Mouse (Mus musculus) forebrain, embryonic 16.5 days (tissue): ENCODE results near the gene Ica1. TPM values are rescaled to one million over a fixed set of nuclear protein-coding genes. Genes with fewer than 3 reads are reported as not detected.

Experiments used
- ATAC-seq: fragments of 200-750 bp; cut with Nextera tagmentation; 2 replicates; pipeline ENCODE4 v1.8.0; 2017; ENCODE audit warnings: mild to moderate bottlenecking, moderate library complexity
- H3K27ac ChIP-seq: fragments of 300-500 bp; sonication (generic); 2 replicates; pipeline ENCODE4 v1.5.1; 2014; ENCODE audit warnings: low read length, control low read depth
- H3K27me3 ChIP-seq: fragments of 300-500 bp; sonication (generic); replicated peaks from 2 replicates; pipeline ENCODE4 v1.6.1; 2014; ENCODE audit warnings: low read length; ENCODE audit not compliant: control insufficient read depth, insufficient read depth
- H3K36me3 ChIP-seq: fragments of 300-500 bp; sonication (generic); 2 replicates; pipeline ENCODE4 v1.6.1; 2014; ENCODE audit not compliant: control insufficient read depth, insufficient read depth
- H3K4me1 ChIP-seq: fragments of 300-500 bp; sonication (generic); replicated peaks from 2 replicates; pipeline ENCODE4 v1.6.1; 2014; ENCODE audit warnings: low read length; ENCODE audit not compliant: control insufficient read depth, insufficient read depth
- H3K4me2 ChIP-seq: fragments of 300-500 bp; sonication (generic); 2 replicates; pipeline ENCODE4 v1.6.1; 2014; ENCODE audit warnings: mild to moderate bottlenecking, low read length, control low read depth
- H3K4me3 ChIP-seq: fragments of 300-500 bp; sonication (generic); replicated peaks from 2 replicates; pipeline ENCODE4 v1.5.1; 2014; ENCODE audit warnings: mild to moderate bottlenecking, low read length, control low read depth
- H3K9ac ChIP-seq: fragments of 300-500 bp; sonication (generic); replicated peaks from 2 replicates; pipeline ENCODE4 v1.6.1; 2014; ENCODE audit warnings: low read depth, low read length, control low read depth
- H3K9me3 ChIP-seq: fragments of 300-500 bp; sonication (generic); 2 replicates; pipeline ENCODE4 v1.6.1; 2016; ENCODE audit warnings: low read length; ENCODE audit not compliant: control insufficient read depth
- WGBS: fragments of 180-500 bp; shearing (Covaris S2); extraction: QIAGEN DNeasy Blood & Tissue Kit; methylation state at CpG from one replicate; pipeline ENCODE4 v1.1.7; 2014; 5-methylcytosine and 5-hydroxymethylcytosine counted together
- polyA plus RNA-seq: library from polyadenylated mRNA; unstranded; fragments of >200 nt; fragmentation: Nextera tagmentation; extraction: Ambion mirVana; gene quantifications from 2 replicates; pipeline ENCODE4 v1.2.1, GENCODE M21; 2015

Ica1 gene
- polyA plus RNA-seq, 1 experiment from 2014 or later: 55.6 TPM

GRCm38 (mm10) chr6:8752984-8753722 lies 25.1 kb downstream of the Ica1 start:
- 77% methylated on average over 6 of the region's 6 CpGs for WGBS
- no peak for ATAC-seq

GRCm38 (mm10) chr6:8744886-8745285 lies 33.4 kb downstream of the Ica1 start:
- Histone ChIP-seq H3K27ac (no peak overlapping the region), H3K9ac (no peak overlapping the region), H3K9me3 (no peaks in the 10 kb centered on the region), H3K27me3 (no peaks in the 10 kb centered on the region), H3K4me2 (no peak overlapping the region), H3K4me3 (no peak overlapping the region), H3K36me3 (no peaks in the 10 kb centered on the region), H3K4me1 (no peaks in the 10 kb centered on the region)
- no peak for ATAC-seq
- 66% methylated on average over 7 of the region's 7 CpGs for WGBS

More at GRCm38 (mm10) chr6:8752984-8753722, 25.1 kb downstream of the Ica1 start:
- no peak overlapping the region for H3K4me3 ChIP-seq
- no peak overlapping the region for H3K4me2 ChIP-seq
- no peak overlapping the region for H3K27ac ChIP-seq
- H3K4me1 ChIP-seq: no peaks in the 10 kb centered on the region
- H3K9me3 ChIP-seq: no peaks in the 10 kb centered on the region
- H3K27me3 ChIP-seq: no peaks in the 10 kb centered on the region
- no peak overlapping the region for H3K9ac ChIP-seq
- 0 out of 2 replicates have a peak, but pooled peaks cover 4% of the 10 kb centered on the region for H3K36me3 ChIP-seq

- no peak for ATAC-seq
- H3K4me1 ChIP-seq: no peaks in the 10 kb centered on the region
- H3K27ac ChIP-seq: no peak overlapping the region
- no peak overlapping the region for H3K4me2 ChIP-seq
- no peaks in the 10 kb centered on the region for H3K36me3 ChIP-seq
- no peaks in the 10 kb centered on the region for H3K9me3 ChIP-seq
- no peak overlapping the region for H3K9ac ChIP-seq
- H3K27me3 ChIP-seq: no peaks in the 10 kb centered on the region
- H3K4me3 ChIP-seq: no peak overlapping the region
- WGBS: 95% methylated on average over 4 of the region's 4 CpGs
Measured at GRCm38 (mm10) chr6:8744273-8744785, 34.0 kb downstream of the Ica1 start.

- H3K9me3 ChIP-seq: no peaks in the 10 kb centered on the region
- no peaks in the 10 kb centered on the region for H3K27me3 ChIP-seq
- WGBS: 25% methylated on average over 3 of the region's 3 CpGs
- H3K4me2 ChIP-seq: no peak overlapping the region
- H3K4me3 ChIP-seq: no peak overlapping the region
- H3K27ac ChIP-seq: no peak overlapping the region
- no peak overlapping the region for H3K9ac ChIP-seq
- no peaks in the 10 kb centered on the region for H3K4me1 ChIP-seq
- H3K36me3 ChIP-seq: no peaks in the 10 kb centered on the region
- ATAC-seq: no peak
Measured at GRCm38 (mm10) chr6:8742449-8742848, 35.8 kb downstream of the Ica1 start.

GRCm38 (mm10) chr6:8741659-8742058 lies 36.6 kb downstream of the Ica1 start:
- Histone ChIP-seq H3K9ac (no peak overlapping the region), H3K4me1 (no peaks in the 10 kb centered on the region), H3K27ac (no peak overlapping the region), H3K36me3 (no peaks in the 10 kb centered on the region), H3K9me3 (no peaks in the 10 kb centered on the region), H3K4me3 (no peak overlapping the region), H3K4me2 (no peak overlapping the region), H3K27me3 (no peaks in the 10 kb centered on the region)
- 13% methylated on average over 1 of the region's 1 CpGs for WGBS
- no peak for ATAC-seq

GRCm38 (mm10) chr6:8740092-8740491 lies 38.2 kb downstream of the Ica1 start:
- Histone ChIP-seq H3K9me3 (no peaks in the 10 kb centered on the region), H3K4me3 (no peak overlapping the region), H3K27ac (no peak overlapping the region), H3K36me3 (no peaks in the 10 kb centered on the region), H3K4me2 (no peak overlapping the region), H3K27me3 (no peaks in the 10 kb centered on the region), H3K4me1 (peaks cover 4% of the 10 kb centered on the region), H3K9ac (no peak overlapping the region)
- ATAC-seq: no peak
- 65% methylated on average over 2 of the region's 2 CpGs for WGBS

- no peak for ATAC-seq
- no peak overlapping the region for H3K9ac ChIP-seq
- H3K4me2 ChIP-seq: no peak overlapping the region
- no peaks in the 10 kb centered on the region for H3K36me3 ChIP-seq
- peaks cover 4% of the 10 kb centered on the region for H3K4me1 ChIP-seq
- H3K27me3 ChIP-seq: no peaks in the 10 kb centered on the region
- H3K9me3 ChIP-seq: no peaks in the 10 kb centered on the region
- WGBS: 74% methylated on average over 4 of the region's 4 CpGs
- H3K27ac ChIP-seq: no peak overlapping the region
- H3K4me3 ChIP-seq: no peak overlapping the region
Measured at GRCm38 (mm10) chr6:8738396-8738795, 39.9 kb downstream of the Ica1 start.

GRCm38 (mm10) chr6:8736493-8736820 lies 41.8 kb downstream of the Ica1 start:
- no peaks in the 10 kb centered on the region for H3K27me3 ChIP-seq
- H3K4me3 ChIP-seq: no peak overlapping the region
- H3K4me1 ChIP-seq: peaks cover 4% of the 10 kb centered on the region
- H3K9ac ChIP-seq: no peak overlapping the region
- peak; percentile 53 for ATAC-seq
- no peak overlapping the region for H3K27ac ChIP-seq
- H3K9me3 ChIP-seq: no peaks in the 10 kb centered on the region
- H3K36me3 ChIP-seq: no peaks in the 10 kb centered on the region
- no peak overlapping the region for H3K4me2 ChIP-seq

GRCm38 (mm10) chr6:8735657-8736492 lies 42.4 kb downstream of the Ica1 start:
- 40% methylated on average over 8 of the region's 8 CpGs for WGBS
- H3K4me3 ChIP-seq: no peak overlapping the region
- no peaks in the 10 kb centered on the region for H3K36me3 ChIP-seq
- peaks cover 4% of the 10 kb centered on the region for H3K4me1 ChIP-seq
- H3K9ac ChIP-seq: no peak overlapping the region
- no peak overlapping the region for H3K4me2 ChIP-seq
- peak; percentile 92 for ATAC-seq
- no peaks in the 10 kb centered on the region for H3K9me3 ChIP-seq
- H3K27ac ChIP-seq: peak overlapping the region; percentile 9; the same call in 1 of the 2 replicates
- H3K27me3 ChIP-seq: no peaks in the 10 kb centered on the region
